Mouse (Mus musculus): Measurements from ENCODE around the gene Dtnb. TPM values are rescaled to one million over a fixed set of nuclear protein-coding genes. Genes with fewer than 3 reads are reported as not detected.

Gene Dtnb
- total RNA-seq (2023): 10 to 100 TPM; 19.9 to 21.0 TPM

GRCm38 (mm10) chr12:3571787-3572580 lies at the start of gene Dtnb:
Dtnb (plus strand) TSS chr12:3572381.

GRCm38 (mm10) chr12:3805852-3806251 lies 233.7 kb downstream of the Dtnb start, which contains the start of gene Dnmt3a:
Dnmt3a (plus strand) TSS chr12:3806007.

Other genes starting within 250 kb of the Dtnb start
- gene Kif3c, start 207.2 kb upstream of the Dtnb start, total RNA-seq (2023): 1 to 10 TPM; 7.3 to 8.4 TPM
- gene Asxl2, start 145.5 kb upstream of the Dtnb start, total RNA-seq (2023): 10 to 100 TPM; 45.3 to 48.7 TPM
- 10 to 100 TPM; 59.6 to 95.9 TPM for gene Dnmt3a, start 233.6 kb downstream of the Dtnb start, total RNA-seq (2023)

All from monocyte, adult 59 days (primary cell).